Mouse (Mus musculus): ENCODE measurements at regions not wholly inside any gene's neighbourhood (a gene's known extent, or its start where the extent isn't known, plus 50 kb on each side); places are given as distances from the start of the nearest gene placed in this dataset.

DNA sequence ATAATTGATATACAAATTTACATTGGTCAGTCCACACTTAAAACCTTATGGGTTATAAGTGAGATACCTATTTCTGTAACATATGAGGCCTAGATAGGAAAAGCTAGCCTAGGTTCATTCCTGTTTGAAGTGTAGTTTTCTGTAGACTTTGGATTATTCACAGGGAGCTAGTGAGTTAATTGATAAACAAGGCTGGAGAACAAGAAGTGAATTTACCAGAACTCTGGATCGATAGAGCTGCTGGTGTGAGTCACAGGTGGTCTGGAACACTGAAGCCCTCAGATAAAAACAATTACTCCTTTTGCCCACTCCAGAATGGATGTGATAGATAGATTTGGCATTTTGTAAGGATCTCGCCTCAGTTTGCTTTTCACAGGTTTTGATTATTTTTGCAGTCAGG, 62.0 kb upstream of the Rtl1 start:
- DNase-seq (ENCODE audit: low spot score in 2 of 2): no peak

DNA sequence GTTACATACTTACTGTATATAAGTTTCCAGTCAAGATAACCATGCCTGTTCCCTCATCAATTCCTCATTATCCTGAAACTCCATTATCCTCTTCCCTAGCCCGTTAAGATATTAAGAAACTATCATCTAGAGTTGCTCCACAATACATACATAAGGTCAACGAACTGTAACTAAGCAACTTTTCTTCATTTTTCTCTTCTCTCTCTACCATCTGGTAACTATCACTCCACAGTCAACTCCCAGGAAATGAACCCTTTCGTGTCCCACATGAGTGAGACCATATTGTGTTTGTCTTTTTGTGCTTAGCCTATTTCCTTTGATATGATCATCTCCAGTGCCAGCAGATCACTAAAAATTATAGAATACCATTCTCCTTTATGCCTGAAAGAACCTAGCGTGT, 74.6 kb upstream of the Rtl1 start:
- DNase-seq (ENCODE audit: low spot score in 2 of 2): no peak

DNA sequence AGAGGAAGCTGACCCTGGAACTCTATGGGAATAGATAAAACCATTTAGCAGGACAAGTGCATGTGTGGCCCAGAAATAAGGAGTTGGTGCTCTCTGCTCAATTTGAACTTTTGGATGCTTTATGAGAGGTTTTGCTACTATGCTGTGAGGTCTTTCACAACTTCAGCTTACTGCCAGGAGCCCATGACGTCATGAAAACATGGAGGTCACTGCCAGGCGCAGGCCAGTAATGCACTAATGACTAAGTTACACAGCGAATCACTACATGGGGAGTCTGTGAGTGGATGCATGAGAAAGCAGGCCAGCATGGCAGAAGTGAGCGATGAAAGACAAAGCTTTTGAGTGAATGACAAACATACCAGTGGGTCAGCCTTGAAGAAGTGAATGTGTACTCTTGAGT, 93.9 kb upstream of the Rtl1 start:
- no peak for DNase-seq (ENCODE audit: low spot score in 2 of 2)

DNA sequence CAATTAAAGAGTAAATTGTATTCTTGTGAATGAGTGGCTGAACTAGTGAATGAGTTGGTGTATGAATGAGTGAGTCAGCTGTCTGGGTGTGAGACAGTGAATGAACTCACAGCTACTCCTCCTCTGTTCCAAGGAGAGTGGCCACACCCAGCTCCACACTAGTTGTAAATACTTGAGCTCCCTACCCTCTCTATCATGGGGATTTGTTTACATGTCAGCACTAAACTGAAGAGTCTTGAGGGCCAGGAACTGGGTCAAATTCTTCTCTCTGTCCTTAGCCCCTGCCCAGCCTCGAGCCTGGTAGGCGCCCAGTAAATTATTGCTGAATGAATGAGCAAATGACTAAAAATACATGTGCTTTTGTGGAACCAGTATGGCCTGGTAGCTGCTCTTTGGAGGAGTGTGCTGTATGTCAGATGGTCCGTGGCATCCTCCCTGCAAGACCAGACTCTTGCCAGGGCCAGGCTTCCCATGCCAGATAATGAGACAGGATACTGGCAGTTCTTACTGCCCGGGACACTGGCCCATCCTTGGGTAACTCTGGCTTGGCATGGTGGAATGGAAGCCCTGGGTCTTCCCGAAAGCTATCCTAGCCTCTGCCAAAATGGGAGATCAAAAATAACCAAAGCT, 94.8 kb upstream of the Rtl1 start:
- no peak for DNase-seq (ENCODE audit: low spot score in 2 of 2)

DNA sequence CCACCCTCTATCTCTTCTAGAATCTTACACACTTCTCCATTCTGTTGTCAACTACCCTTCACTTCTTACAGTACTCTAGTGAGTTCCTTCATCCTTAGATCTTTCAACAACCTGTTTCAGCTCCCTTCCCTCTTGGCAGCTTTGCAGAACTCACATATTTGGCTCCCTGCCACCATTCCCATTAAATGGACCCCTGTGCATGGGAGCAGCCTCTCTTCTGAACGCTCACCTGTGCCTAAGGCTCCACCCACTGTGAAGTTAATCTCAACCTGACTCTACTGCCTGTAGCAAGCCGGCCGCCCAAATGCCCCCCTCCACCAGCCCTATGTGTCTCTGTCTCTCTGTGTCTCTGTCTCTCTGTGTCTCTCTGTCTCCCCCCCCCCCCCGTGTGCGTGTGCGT, 106.7 kb upstream of the Rtl1 start:
- DNase-seq (ENCODE audit: low spot score in 2 of 2): no peak

DNA sequence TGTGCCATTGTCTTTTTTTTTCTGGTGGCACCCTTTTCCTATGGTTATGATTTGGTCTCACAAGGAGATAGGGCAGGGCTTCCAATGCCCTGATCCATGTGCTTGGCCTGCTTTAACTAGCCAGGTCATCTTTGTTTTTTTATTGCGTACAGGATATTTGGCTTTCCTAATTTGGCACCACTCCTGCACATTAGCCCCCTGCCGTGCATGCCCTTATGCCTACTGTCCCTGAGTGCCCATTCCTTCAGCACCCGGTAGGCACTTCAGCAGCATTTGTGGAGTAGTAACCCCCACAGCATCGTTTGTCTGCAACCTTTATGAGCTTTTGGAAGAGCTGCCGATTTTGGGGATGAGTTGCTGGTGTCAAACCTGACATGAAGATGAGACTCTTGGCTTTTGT, 109.5 kb upstream of the Rtl1 start:
- DNase-seq (ENCODE audit: low spot score in 2 of 2): peak in 1 of 2 experiments; percentile 2

DNA sequence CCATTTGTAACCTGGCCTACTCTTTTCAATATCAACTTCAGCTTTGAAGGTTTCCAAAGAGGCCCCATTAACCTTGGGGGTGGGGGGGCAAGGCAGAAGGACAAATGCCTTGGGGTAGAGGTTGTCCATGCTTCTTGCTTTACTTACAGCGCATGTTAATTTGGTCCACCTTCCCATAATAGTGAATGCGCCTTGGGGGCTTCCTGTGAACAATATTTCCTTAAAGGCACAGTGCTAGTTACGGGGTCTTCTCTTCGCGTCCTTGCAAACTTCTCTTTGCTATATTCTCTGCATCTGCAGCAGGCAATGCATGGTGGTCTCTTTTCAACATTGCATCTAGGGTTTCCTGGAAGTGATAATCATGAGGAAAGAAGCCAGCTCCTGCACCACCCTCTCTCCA, 111.3 kb upstream of the Rtl1 start:
- no peak for DNase-seq (ENCODE audit: low spot score in 2 of 2)

DNA sequence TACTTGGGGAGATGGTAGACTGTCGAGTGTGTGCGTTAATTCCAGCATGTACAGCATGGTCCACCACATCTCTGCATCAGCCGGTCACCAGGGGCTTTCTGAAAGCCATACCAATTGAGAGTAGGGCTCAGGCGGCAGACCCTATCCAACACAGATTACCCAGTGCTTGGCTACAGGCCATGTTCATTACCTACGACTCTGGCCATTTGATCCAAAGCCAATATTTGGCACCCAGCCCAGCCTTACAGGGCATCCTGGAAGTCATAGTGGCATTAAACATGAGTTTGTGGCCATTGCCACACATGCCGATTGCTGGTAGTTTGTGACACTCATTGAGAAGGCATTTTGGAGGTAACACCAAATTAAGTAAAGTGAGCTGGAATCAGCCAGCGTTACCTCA, 111.8 kb upstream of the Rtl1 start:
- peak in 1 of 2 experiments; percentile 10 for DNase-seq (ENCODE audit: low spot score in 2 of 2)

DNA sequence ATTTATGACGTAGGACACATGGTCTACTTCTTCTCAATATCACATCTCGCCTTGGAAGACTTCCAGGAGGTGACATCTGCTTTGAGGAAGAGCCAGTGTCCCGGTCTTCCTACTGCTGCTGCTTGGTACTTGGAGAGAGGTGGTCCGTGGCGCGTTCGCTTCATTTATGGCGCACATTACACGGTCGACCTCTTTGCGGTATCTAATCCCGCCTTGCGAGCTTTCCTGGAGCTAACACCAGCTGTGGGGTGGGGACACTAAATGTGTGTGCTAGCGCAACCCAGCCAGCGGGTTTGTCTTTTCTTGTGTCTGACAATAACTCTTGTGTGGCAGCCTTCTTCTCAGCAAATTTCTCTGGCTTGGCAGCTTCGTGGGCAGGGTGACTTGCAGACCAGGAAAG, 112.3 kb upstream of the Rtl1 start:
- peak in 1 of 2 experiments; percentile 3 for DNase-seq (ENCODE audit: low spot score in 2 of 2)

DNA sequence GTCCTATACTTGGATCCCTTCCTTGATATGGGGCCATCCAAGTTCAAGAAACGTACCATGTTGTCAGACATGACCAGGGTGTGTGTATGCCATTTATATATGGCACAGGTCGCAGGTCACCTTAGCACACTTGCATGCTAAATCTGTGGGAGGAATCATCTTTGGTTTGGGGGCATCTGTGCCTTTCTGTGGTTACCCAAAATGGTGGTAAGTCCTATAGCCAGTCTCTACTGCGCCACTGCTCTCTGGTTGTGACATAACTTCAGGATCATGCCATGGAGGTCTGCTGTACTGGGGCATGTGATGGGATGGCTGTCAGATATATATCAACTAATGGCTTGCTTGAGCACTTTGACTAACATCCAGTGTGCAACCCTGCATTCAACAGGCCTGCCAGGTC, 112.9 kb upstream of the Rtl1 start:
- DNase-seq (ENCODE audit: low spot score in 2 of 2): peak in 1 of 2 experiments; percentile 2

DNA sequence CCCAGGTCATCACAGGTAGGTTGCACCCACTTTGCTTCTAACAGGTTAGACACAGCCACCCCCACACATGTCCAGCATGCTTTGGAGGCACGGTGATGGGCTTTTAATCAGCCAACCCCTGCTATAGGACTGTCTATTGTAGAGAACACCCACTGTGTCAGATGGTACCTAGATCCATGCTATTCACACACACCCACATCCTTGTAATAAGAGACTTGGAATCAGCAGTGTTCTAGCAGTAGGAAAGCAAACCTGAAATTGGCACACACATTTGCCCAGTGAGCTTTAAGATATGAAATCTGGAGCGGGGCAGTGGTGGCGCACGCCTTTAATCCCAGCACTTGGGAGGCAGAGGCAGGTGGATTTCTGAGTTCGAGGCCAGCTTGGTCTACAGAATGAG, 113.9 kb upstream of the Rtl1 start:
- no peak for DNase-seq (ENCODE audit: low spot score in 2 of 2)

DNA sequence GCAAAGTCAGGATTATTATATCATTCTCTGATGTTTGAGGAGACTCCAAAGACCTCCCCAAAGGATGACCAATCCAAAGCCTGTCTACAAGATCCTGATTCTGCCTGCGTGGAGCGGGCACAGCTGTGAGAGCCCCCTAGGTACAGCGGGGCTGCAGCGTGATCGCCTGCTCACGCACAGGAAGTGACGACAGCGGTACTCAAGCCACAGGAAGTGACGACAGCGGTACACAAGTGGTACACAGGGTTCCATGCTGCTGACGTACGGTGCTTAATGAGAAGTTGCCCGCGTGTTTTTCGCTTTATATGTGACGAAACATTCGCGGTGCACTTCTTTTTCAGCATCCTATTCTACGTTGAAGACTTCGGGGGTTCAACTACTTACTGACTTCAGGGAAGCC, 116.9 kb upstream of the Rtl1 start:
- DNase-seq (ENCODE audit: low spot score in 2 of 2): no peak

DNA sequence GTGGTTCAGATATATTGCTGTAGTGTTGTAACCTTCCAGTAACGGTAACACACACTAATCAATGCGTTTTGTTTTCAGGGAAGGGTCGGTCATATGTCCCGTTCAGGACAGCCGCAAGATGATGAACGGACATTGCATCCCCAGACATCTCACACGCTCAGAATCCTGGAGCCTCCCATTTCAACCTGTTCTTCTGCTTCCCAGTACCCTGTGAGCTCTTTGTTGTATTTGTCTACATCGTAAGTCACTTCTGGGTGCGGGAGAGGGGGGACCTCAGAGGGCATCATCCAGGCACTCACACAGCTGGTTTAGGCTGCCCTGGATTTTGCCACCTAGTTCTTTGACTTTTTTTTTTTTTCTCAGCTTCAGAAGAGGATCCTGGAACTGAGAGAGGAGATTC, 117.9 kb upstream of the Rtl1 start:
- DNase-seq (ENCODE audit: low spot score in 2 of 2): no peak

DNA sequence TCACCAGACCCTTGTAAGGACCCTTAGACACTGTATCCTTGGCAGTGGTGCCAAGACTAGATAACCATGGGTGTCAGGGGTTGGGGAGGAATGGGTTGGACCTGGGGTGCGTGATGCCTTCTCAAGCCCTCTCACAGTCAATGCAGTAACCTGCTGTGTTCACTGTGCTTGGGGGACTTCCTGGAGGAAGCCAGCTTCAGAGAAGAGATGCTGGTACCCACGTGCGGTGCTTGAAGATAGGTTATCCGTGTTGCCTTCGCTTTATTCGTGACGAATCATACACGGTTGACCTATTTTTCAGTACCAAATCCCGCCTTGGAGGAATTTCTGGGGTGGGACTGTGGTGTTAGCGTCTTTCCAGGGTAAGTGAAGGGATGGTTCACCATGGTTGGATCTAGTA, 138.1 kb upstream of the Rtl1 start:
- DNase-seq (ENCODE audit: low spot score in 2 of 2): no peak

DNA sequence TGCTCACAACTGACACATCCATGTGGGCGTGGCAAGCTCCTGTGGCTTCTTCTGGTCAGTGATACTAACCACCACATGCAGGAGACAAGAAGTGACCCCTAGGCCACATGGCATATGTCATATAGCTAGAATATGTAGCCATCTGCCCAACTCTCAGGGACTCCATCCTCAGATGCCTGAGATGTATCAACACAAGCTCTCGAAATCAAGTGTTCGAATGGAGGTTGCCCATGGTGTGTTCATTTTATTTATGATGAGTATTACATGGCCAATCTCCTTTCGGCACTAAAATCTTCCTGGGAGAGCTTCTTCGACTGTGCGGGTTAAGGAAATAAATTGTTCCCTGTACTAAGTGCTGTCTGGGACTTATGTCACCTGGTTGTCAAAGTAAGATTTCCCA, 138.8 kb upstream of the Rtl1 start:
- no peak for DNase-seq (ENCODE audit: low spot score in 2 of 2)

DNA sequence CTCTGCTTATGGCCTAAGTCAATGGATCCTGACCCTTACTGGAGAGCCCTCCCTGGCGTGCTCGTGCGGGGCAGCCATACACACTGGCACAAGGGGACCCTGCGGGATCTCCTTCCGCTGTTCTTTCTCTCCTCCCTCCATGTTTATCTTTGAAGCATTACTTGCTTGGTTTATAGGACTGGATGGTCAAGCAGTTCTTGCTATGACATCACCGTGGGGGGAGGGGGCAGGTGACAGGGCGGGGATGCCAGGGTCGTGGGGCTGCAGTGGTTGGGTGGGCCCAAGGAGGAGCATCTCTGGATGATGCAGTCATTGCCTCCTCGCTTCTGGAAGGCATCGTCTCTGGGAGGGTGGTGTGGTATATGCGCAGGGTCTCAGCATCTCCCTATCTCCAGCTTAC, 142.4 kb upstream of the Rtl1 start:
- no peak for DNase-seq (ENCODE audit: low spot score in 2 of 2)

DNA sequence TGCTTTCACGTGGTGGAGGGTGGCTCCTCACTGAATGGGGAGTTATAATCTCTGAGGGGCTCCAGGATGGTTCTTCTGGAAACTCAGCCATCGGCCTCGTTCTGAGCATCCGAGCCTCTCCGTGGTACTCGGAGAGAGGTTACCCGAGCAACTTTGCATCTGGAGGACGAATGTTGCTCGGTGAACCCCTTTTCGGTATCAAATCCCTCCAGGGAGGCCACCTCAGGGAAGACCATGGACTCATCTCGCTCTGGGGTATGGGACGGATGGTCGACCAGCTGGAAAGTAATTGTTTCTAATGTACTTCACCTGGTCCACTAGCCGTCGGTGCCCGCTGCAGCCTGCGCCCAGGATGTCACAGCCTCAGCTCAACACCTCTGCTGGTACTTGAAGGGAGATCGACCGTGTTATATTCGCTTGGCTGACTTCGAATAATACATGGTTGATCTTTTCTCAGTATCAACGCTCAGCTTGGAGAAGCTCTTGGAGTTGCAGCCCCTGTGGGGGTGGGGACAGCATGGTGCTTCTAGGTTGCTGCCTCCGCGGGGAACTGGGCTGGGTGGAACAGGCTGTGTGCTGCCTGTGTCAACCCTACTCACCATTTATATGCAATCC, 143.0 kb upstream of the Rtl1 start:
- peak in 1 of 2 experiments; percentile 2 for DNase-seq (ENCODE audit: low spot score in 2 of 2)

DNA sequence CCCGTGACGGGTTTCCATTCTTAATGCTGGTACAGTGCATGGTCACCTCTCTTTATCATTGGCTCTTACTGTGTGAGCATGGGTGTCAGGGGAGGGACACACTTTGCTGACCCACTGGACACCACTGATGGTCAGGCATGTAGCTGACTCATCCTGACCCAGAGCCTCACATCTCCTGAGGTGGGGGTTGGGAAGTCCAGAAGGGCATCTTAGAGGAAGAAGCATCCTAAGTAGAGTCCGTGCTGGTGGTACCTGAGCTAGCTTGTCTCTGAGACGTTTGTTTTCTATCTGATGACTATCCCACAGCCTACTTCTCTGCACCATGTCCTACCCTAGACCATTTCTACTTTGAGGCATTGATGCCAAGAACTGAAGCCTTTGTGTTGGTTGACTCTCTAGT, 144.1 kb upstream of the Rtl1 start:
- DNase-seq (ENCODE audit: low spot score in 2 of 2): peak in 1 of 2 experiments; percentile 2

DNA sequence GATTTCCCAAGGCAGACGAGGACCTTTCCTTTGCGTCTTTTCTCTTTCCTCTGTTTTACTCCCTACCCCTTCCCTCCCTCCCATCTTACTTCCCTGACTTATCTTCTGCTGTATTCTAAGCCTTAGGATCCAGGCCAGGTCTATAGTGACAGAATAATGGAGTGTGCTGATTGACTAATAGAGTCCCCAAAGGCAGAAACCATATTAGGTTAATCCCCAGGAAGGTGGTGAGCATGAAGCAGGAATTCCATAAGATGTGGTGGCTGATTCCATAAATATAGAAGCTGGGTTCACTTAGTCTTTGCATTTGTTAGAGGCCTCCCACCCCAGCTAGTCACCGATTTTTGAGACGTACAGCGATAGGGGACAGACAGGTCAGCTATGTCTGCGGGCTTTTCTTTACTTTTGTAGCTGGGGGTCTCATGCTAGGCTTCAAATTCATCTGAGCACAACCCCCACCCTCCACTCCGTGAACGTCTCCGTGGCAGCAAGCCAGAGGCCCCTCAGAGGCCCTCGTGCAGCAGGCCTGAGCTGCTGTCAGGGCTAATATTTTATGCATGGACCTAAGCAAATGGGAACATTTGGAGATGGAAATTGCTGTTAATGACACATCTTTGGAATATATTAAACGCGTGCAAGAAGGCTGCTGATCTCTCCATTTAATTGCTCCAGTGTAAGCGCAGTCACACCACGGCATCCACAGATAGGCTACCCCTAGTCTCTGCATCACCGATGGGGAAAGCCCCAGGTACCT, 145.8 kb upstream of the Rtl1 start:
- DNase-seq (ENCODE audit: low spot score in 2 of 2): peak; percentile 3 to 6

DNA sequence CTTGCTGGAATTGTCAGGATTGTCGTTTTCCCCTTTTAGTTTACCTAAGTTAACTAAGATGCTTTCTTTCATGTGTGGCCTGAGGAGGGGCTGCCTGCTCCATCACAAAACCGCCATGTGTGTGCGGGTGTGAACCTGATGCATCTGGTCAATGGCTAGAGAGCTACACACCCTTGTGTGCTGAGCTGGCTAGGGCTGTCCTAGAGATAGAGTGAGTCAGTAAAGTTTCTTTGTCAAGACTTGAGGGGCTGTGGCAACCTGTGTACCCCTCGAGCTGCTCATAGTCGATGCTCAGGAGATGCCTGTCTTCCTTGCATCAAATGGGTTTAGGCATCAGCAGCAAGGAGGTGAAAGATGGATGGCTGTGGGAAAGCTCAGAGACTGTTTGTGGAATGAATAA, 147.1 kb upstream of the Rtl1 start:
- peak; percentile 1 to 3 for DNase-seq (ENCODE audit: low spot score in 2 of 2)

DNA sequence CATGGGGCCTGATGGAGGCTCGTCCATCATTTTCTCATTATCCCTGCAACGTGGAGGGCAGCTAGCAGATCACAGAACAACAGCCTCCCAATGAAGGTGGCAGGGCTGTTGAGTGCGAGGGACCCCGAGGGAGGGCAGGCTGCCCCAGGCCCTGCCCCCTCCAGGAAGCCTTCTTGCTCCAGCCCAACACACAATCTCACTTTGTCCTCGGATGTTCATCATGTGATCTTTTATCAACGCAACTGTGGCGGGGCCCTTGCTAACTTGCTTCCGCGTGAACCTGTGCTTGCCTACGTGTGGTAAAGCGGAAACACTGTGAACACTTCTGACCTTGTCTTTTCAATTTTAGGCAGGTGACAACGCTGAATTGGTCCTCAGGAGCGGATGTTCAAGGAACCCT, 147.6 kb upstream of the Rtl1 start:
- peak in 1 of 2 experiments; percentile 3 for DNase-seq (ENCODE audit: low spot score in 2 of 2)

DNA sequence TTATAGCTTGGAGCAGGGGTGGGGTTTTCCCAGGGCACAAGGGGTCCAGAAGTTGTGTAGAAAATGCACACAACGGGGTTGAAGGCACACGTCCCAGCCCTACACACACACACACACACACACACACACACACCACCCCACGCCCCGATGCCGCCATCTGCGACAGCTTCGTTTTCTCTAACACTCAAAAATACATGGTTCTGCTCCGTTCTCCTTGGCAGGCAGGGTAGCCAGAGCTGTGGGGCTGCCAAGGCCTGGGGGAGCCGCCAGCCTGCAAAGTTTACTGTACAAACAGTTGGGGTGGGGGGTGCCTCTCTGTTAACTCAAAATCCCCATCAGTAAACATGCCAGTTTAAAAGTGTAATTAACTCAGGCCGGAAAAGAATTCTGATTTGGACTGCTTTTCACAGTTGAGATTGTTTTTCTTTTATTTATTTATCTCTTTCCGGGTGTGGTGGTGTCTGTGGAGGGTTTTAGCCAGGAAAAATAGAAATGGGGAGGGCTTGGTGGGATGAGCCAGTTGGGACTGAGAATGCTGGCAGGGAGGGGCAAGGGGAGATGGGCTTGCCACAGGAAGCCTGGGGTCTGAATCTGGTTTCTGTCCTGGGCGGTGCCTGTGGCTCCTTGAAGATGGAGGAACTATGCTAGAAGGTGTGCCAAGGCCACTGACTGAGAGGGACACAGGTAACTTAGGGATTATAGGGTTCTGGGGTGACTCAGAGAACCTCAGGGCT, 148.4 kb upstream of the Rtl1 start:
- no peak for DNase-seq (ENCODE audit: low spot score in 2 of 2)

DNA sequence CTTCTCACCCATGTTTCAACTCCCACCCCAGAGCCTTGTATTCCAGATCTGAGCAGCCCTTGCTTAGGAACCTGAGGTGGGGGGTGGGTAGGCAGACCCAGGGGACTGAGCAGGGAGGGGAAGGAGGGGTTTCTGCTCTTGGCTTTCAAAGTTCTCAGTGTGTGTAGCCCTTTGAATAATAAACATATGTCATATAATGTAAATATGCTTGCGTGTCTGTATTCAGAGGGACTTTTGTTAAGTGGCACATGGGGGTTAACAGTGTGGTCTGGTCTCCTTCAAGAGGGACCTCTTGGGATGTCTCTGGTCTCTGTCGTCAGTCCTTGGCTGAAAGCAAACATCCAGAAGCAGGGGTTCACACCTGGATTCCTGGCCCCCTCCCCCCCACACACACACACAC, 149.1 kb upstream of the Rtl1 start:
- no peak for DNase-seq (ENCODE audit: low spot score in 2 of 2)
